Mouse (Mus musculus) heart, adult 2 months (tissue): ENCODE data around the gene Tollip.

Experiments used
- CTCF ChIP-seq: fragments of 200-600 bp; IDR thresholded peaks from 2 replicates; pipeline ENCODE4 v1.8.1; 2022; ENCODE audit warnings: antibody characterized with exemption, mild to moderate bottlenecking, moderate library complexity
- POLR2A ChIP-seq: fragments of 200-500 bp; IDR thresholded peaks from 2 replicates; pipeline ENCODE4 v1.6.1; 2011; ENCODE audit warnings: mild to moderate bottlenecking, low read depth, low read length, control low read depth; ENCODE audit not compliant: insufficient read depth

GRCm38 (mm10) chr7:141951821-141952220 lies 33.5 kb upstream of the Tollip start:
- TF ChIP-seq CTCF (no peak), POLR2A (no peak)
